10 mouse cellular contexts compared by ENCODE assay signal in genomic region chr3:136085077-136085476, GRCm38 (mm10).
"Had no signal": no experiment of that assay in that cellular context is flagged by ENCODE, and none has a peak within 500 bp of the region (broad histone marks: within the 10 kb centered on the region; RNA-seq: fewer than 3 reads in every experiment).

No protein-coding gene starts in this region.

- H3K4me1 ChIP-seq: midbrain, embryonic 13.5 days had no signal

- H3K27me3 ChIP-seq: midbrain, embryonic 13.5 days had no signal

- H3K27ac ChIP-seq: limb, embryonic 13.5 days; liver, embryonic 14.5 days; midbrain, embryonic 13.5 days had no signal

- H3K4me2 ChIP-seq: limb, embryonic 13.5 days; midbrain, embryonic 13.5 days had no signal

- H3K9me3 ChIP-seq: limb, embryonic 13.5 days; midbrain, embryonic 13.5 days had no signal

- H3K9ac ChIP-seq: limb, embryonic 13.5 days; liver, embryonic 14.5 days; midbrain, embryonic 13.5 days had no signal

- ATAC-seq: intestine, postnatal 0 days; midbrain, embryonic 13.5 days had no signal

- DNase-seq: kidney, adult 8-10 months; kidney, postnatal 25 days; layer of hippocampus, adult 9-11 months; right cerebral cortex, adult 18-20 months; thymus, adult 2 months; thymus, postnatal 25 days had no signal

- H3K4me3 ChIP-seq: limb, embryonic 13.5 days; midbrain, embryonic 13.5 days had no signal

- H3K36me3 ChIP-seq: limb, embryonic 13.5 days; midbrain, embryonic 13.5 days had no signal
